Mouse (Mus musculus) liver, adult 2 months (tissue): ENCODE measurements around the gene H2-Q1.
"Not testable (repeated sequence)": the region's sequence is repeated elsewhere in the genome, so short reads cannot be mapped to it uniquely, and the experiment has no call there.

Source experiments
- CTCF ChIP-seq: fragments of 200-500 bp; IDR thresholded peaks from 2 replicates; pipeline ENCODE4 v1.5.1; 2011; ENCODE audit warnings: low read depth, low read length, control low read depth
- POLR2A ChIP-seq: fragments of 200-500 bp; IDR thresholded peaks from 2 replicates; pipeline ENCODE4 v1.6.1; 2011; ENCODE audit warnings: low read length, control low read depth; ENCODE audit not compliant: insufficient read depth; ENCODE audit errors: extremely low read depth

DNA sequence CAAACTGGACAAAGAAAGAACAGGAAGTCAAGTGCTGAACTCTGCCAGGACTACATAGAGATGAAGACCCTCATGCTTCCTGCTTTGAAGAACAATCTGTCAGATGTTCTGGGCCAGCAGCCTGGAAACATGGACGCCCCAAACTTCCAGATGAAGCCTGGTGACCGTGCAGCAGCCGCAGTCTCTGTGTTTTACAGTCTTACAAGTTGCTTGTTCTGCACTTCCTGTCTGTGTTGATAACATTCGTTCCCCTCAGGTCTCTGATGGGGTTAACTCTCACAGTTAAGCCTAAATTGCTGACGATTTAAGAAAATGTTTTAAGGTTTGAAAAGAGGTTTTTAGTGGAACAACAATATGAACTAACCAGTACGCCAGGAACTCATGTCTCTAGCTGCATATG is 11.3 kb downstream of the H2-Q1 start:
- TF ChIP-seq POLR2A, CTCF: not testable (repeated sequence)
